Mouse (Mus musculus) embryonic facial prominence, embryonic 10.5 days (tissue): ENCODE data around the gene Micall1. TPM values are rescaled to one million over a fixed set of nuclear protein-coding genes. Genes with fewer than 3 reads are reported as not detected.

Source experiments
- DNase-seq: peaks from one replicate; pipeline ENCODE4 v3.0.0-alpha.2; 2017; ENCODE audit warnings: low spot score
- H3K27ac ChIP-seq: fragments of 300-500 bp; sonication (generic); replicated peaks from 2 replicates; pipeline ENCODE4 v1.5.1; 2016; ENCODE audit warnings: mild to moderate bottlenecking
- H3K27me3 ChIP-seq: fragments of 300-500 bp; sonication (generic); replicated peaks from 2 replicates; pipeline ENCODE4 v1.6.1; 2016; ENCODE audit warnings: low read depth, mild to moderate bottlenecking; ENCODE audit not compliant: poor library complexity, severe bottlenecking
- H3K36me3 ChIP-seq: fragments of 300-500 bp; sonication (generic); replicated peaks from 2 replicates; pipeline ENCODE4 v1.6.1; 2016; ENCODE audit warnings: mild to moderate bottlenecking, moderate library complexity
- H3K4me1 ChIP-seq: fragments of 300-500 bp; sonication (generic); 2 replicates; pipeline ENCODE4 v1.6.1; 2016
- H3K4me3 ChIP-seq: fragments of 300-500 bp; sonication (generic); 2 replicates; pipeline ENCODE4 v1.5.1; 2016; ENCODE audit warnings: mild to moderate bottlenecking, moderate library complexity
- H3K9me3 ChIP-seq: fragments of 300-500 bp; sonication (generic); 2 replicates; pipeline ENCODE4 v1.6.1; 2016; ENCODE audit warnings: mild to moderate bottlenecking
- WGBS: fragments of 180-500 bp; shearing (Covaris S2); methylation state at CpG from one replicate; pipeline ENCODE4 v1.1.7; 2016; 5-methylcytosine and 5-hydroxymethylcytosine counted together
- polyA plus RNA-seq: library from polyadenylated mRNA; unstranded; fragments of >200 nt; fragmentation: Nextera tagmentation; extraction: Ambion mirVana; gene quantifications from 2 replicates; pipeline ENCODE4 v1.2.1, GENCODE M21; 2016

Gene Micall1
- polyA plus RNA-seq, 1 experiment from 2014 or later, result 7.4 TPM

- H3K36me3 ChIP-seq, result no peaks in the 10 kb centered on the region
- H3K9me3 ChIP-seq, result no peaks in the 10 kb centered on the region
- WGBS, result 34% methylated on average over 5 of the region's 5 CpGs
- H3K27ac ChIP-seq, result peak within 1 kb of the TSS; percentile 49
- H3K27me3 ChIP-seq, result peaks cover 92% of the 10 kb centered on the region
- DNase-seq, result no peak
- peaks cover 80% of the 10 kb centered on the region for H3K4me1 ChIP-seq
- peak within 1 kb of the TSS; percentile 49 for H3K4me3 ChIP-seq
These were observed 56.4 kb downstream of the Micall1 start, which contains the start of gene Sox10 for GRCm38 (mm10) chr15:79165140-79165539. Gene Sox10 (minus strand): TSS chr15:79165240.

- H3K4me3 ChIP-seq, result peak overlapping the region; percentile 19; the same call in 1 of the 2 replicates
- peak; percentile 50 for DNase-seq
- peaks cover 78% of the 10 kb centered on the region for H3K4me1 ChIP-seq
- H3K9me3 ChIP-seq, result no peaks in the 10 kb centered on the region
- 43% methylated on average over 8 of the region's 8 CpGs for WGBS
- peak overlapping the region; percentile 51; the same call in 1 of the 2 replicates for H3K27ac ChIP-seq
- no peaks in the 10 kb centered on the region for H3K36me3 ChIP-seq
- peaks cover 81% of the 10 kb centered on the region for H3K27me3 ChIP-seq
These were observed 58.0 kb downstream of the Micall1 start for GRCm38 (mm10) chr15:79166712-79167111.

- DNase-seq, result no peak
- Histone ChIP-seq H3K4me1 (peaks cover 30% of the 10 kb centered on the region), H3K9me3 (no peaks in the 10 kb centered on the region), H3K27ac (no peak overlapping the region; the same call in 1 of the 2 replicates), H3K27me3 (no peaks in the 10 kb centered on the region), H3K4me3 (no peak overlapping the region), H3K36me3 (no peaks in the 10 kb centered on the region)
- 57% methylated on average over 6 of the region's 6 CpGs for WGBS
These were observed 68.2 kb downstream of the Micall1 start for GRCm38 (mm10) chr15:79176905-79177304.

GRCm38 (mm10) chr15:79185213-79185612, 76.5 kb downstream of the Micall1 start:
- no peaks in the 10 kb centered on the region for H3K36me3 ChIP-seq
- H3K27ac ChIP-seq, result no peak overlapping the region
- H3K4me1 ChIP-seq, result no peaks in the 10 kb centered on the region
- H3K4me3 ChIP-seq, result no peak overlapping the region
- 90% methylated on average over 10 of the region's 10 CpGs for WGBS
- DNase-seq, result no peak
- H3K27me3 ChIP-seq, result no peaks in the 10 kb centered on the region
- H3K9me3 ChIP-seq, result no peaks in the 10 kb centered on the region

Other genes starting within 250 kb of the Micall1 start
- gene Gga1, start 231.7 kb upstream of the Micall1 start, polyA plus RNA-seq, result 52.0 and 53.5 TPM in 2 replicates
- 0.34 and 0.74 TPM in 2 replicates for gene Gm49510, start 209.2 kb upstream of the Micall1 start, polyA plus RNA-seq
- 35.6 and 36.1 TPM in 2 replicates for gene Sh3bp1, start 209.1 kb upstream of the Micall1 start, polyA plus RNA-seq
- 32.6 and 36.5 TPM in 2 replicates for gene Pdxp, start 195.0 kb upstream of the Micall1 start, polyA plus RNA-seq
- 241 and 316 TPM in 2 replicates for gene Lgals1, start 182.2 kb upstream of the Micall1 start, polyA plus RNA-seq
- 69.2 and 71.5 TPM in 2 replicates for gene Nol12, start 174.0 kb upstream of the Micall1 start, polyA plus RNA-seq
- 46.7 and 49.4 TPM in 2 replicates for gene Triobp, start 161.2 kb upstream of the Micall1 start, polyA plus RNA-seq
- 371 and 392 TPM in 2 replicates for gene H1f0, start 80.4 kb upstream of the Micall1 start, polyA plus RNA-seq
- not detected in 2 replicates for gene Galr3, start 67.0 kb upstream of the Micall1 start, polyA plus RNA-seq
- 57.7 and 61.8 TPM in 2 replicates for gene Ankrd54, start 46.0 kb upstream of the Micall1 start, polyA plus RNA-seq
- 280 and 287 TPM in 2 replicates for gene Eif3l, start 33.7 kb upstream of the Micall1 start, polyA plus RNA-seq
- 414 and 440 TPM in 2 replicates for gene Polr2f, start 32.1 kb downstream of the Micall1 start, polyA plus RNA-seq
- gene 1700088E04Rik, start 32.4 kb downstream of the Micall1 start, polyA plus RNA-seq, result 8.0 and 8.2 TPM in 2 replicates
- gene Sox10, start 56.3 kb downstream of the Micall1 start, polyA plus RNA-seq, result 11.4 and 12.9 TPM in 2 replicates
- 45.6 and 50.1 TPM in 2 replicates for gene Pick1, start 120.3 kb downstream of the Micall1 start, polyA plus RNA-seq
- gene Gm49486, start 120.5 kb downstream of the Micall1 start, polyA plus RNA-seq, result 0.29 and 0.35 TPM in 2 replicates
- 0.16 and 0.34 TPM in 2 replicates for gene Slc16a8, start 145.9 kb downstream of the Micall1 start, polyA plus RNA-seq
- gene Baiap2l2, start 176.6 kb downstream of the Micall1 start, polyA plus RNA-seq, result 2.5 and 6.0 TPM in 2 replicates
- gene Pla2g6, start 219.5 kb downstream of the Micall1 start, polyA plus RNA-seq, result 18.4 and 20.4 TPM in 2 replicates
- gene Maff, start 237.7 kb downstream of the Micall1 start, polyA plus RNA-seq, result 1.2 and 1.8 TPM in 2 replicates